In the genomic region with DNA sequence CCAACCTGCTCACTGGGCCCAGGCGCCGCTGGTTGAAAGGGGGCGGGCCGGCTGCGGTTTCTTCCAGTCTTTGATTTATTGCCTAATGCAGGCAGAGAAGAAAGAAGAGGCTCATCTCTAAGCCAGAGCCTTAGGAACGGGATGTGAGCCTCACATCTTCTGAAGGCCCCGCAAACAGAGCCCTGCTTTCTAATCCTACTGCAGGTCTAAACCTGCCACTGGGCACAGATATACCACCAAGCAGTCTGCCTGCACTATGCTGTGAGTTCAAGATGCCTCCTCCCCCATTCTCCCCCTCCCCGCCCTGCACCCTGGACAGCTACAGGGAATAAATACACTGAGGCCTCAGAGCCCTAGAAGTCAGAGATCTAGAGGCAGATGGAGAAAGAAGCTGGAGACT, we compare ENCODE assay signal across 30 mouse cellular contexts. TPM values are rescaled to one million over a fixed set of nuclear protein-coding genes. Genes with fewer than 3 reads are reported as not detected.
DNase-seq lines count a peak whose midpoint lies in the region; ATAC-seq and TF ChIP-seq lines count a peak whose summit lies in the region.
"Had no signal": no experiment of that assay in that cellular context is flagged by ENCODE, and none has a peak within 500 bp of the region (broad histone marks: within the 10 kb centered on the region; RNA-seq: fewer than 3 reads in every experiment).

No protein-coding gene starts in this region.

- H3K4me1 ChIP-seq in kidney, postnatal 0 days (replicated peaks; ENCODE audit: insufficient read depth, low read length) = no peaks in the 10 kb centered on the region
- no peaks in the 10 kb centered on the region for H3K4me1 ChIP-seq in kidney, adult 2 months (ENCODE audit: control insufficient read depth, insufficient read depth, low read length)
- H3K4me1 ChIP-seq in neural tube, embryonic 13.5 days (replicated peaks) = peaks cover 8% of the 10 kb centered on the region; the same call in 1 of the 2 replicates
- no peaks in the 10 kb centered on the region for H3K4me1 ChIP-seq in embryonic facial prominence, embryonic 14.5 days (ENCODE audit: control insufficient read depth, insufficient read depth, low read length)
- H3K4me1 ChIP-seq: embryonic facial prominence, embryonic 15.5 days; heart, embryonic 12.5 days; heart, embryonic 15.5 days; hindbrain, embryonic 10.5 days; hindbrain, embryonic 13.5 days; intestine, embryonic 15.5 days had no signal

- whole genome bisulfite sequencing in kidney, postnatal 0 days = 19% methylated on average over 8 of the region's 8 CpGs
- 44% methylated on average over 8 of the region's 8 CpGs for WGBS in kidney, adult 2 months
- 22% methylated on average over 8 of the region's 8 CpGs for WGBS in neural tube, embryonic 13.5 days
- 68% methylated on average over 8 of the region's 8 CpGs for WGBS in embryonic facial prominence, embryonic 14.5 days

- H3K27ac ChIP-seq in kidney, postnatal 0 days = no peak overlapping the region
- H3K27ac ChIP-seq in kidney, adult 2 months (ENCODE audit: insufficient read depth, low read depth, low read length) = no peak overlapping the region
- H3K27ac ChIP-seq in neural tube, embryonic 13.5 days (replicated peaks) = no peak overlapping the region
- no peak overlapping the region for H3K27ac ChIP-seq in embryonic facial prominence, embryonic 14.5 days (replicated peaks; ENCODE audit: low read depth, low read length)
- H3K27ac ChIP-seq: embryonic facial prominence, embryonic 15.5 days; gastrocnemius, adult 2 months; heart, embryonic 15.5 days; hindbrain, embryonic 10.5 days; hindbrain, embryonic 13.5 days; intestine, embryonic 15.5 days had no signal

- TF ChIP-seq CTCF in kidney, postnatal 0 days (IDR thresholded peaks at IDR 0.05; ENCODE audit: low read depth) = no peak
- no peak for TF ChIP-seq CTCF in kidney, adult 2 months (conservative IDR thresholded peaks at IDR 0.05; ENCODE audit: insufficient read depth, insufficient read length, low read depth, low read length)

- TF ChIP-seq POLR2A in kidney, adult 2 months (IDR thresholded peaks at IDR 0.05; ENCODE audit: low read depth, low read length) = no peak

- DNase-seq in adrenal gland, postnatal 36 days = peak; percentile 10 to 17
- no peak for DNase-seq in adrenal gland, adult 18-20 months (ENCODE audit: low spot score in 2 of 2)
- peak; percentile 38 for DNase-seq in kidney, postnatal 0 days (ENCODE audit: low spot score)
- DNase-seq in kidney, adult 2 months = no peak
- no peak for DNase-seq in neural tube, embryonic 10.5 days (ENCODE audit: extremely low spot score, low spot score)
- DNase-seq in embryonic facial prominence, embryonic 14.5 days (ENCODE audit: low spot score) = peak; percentile 41
- DNase-seq: adrenal gland, adult 8-10 months; B cell, adult 2 months; cerebellum, adult 11 months; cerebellum, adult 2 months; cerebellum, adult 9-11 months; cerebellum, postnatal 25 days; forebrain, postnatal 0 days; gastrocnemius, adult 2 months; gastrocnemius, postnatal 14 days; heart, adult 18-20 months; heart, postnatal 10 days; heart, postnatal 36 days had no signal

- no peak for ATAC-seq in kidney, postnatal 0 days (replicated peaks; ENCODE audit: low FRiP score, low read depth)
- ATAC-seq in neural tube, embryonic 13.5 days (ENCODE audit: low read depth) = peak; percentile 15; the same call in 1 of the 2 replicates
- peak; percentile 63; the same call in 1 of the 2 replicates for ATAC-seq in embryonic facial prominence, embryonic 14.5 days (ENCODE audit: low read depth)
- no peak for ATAC-seq in megakaryocyte, adult 5-6 weeks (ENCODE audit: poor library complexity, severe bottlenecking)
- ATAC-seq: forebrain, embryonic 14.5 days; forebrain, postnatal 0 days; hindbrain, embryonic 16.5 days; intestine, embryonic 15.5 days; Patski had no signal

- H3K36me3 ChIP-seq in kidney, postnatal 0 days (ENCODE audit: insufficient read depth, low read length) = no peaks in the 10 kb centered on the region
- H3K36me3 ChIP-seq in kidney, adult 2 months (ENCODE audit: control insufficient read depth, insufficient read depth, low read length) = no peaks in the 10 kb centered on the region
- no peaks in the 10 kb centered on the region for H3K36me3 ChIP-seq in neural tube, embryonic 13.5 days
- no peaks in the 10 kb centered on the region for H3K36me3 ChIP-seq in embryonic facial prominence, embryonic 14.5 days (ENCODE audit: control insufficient read depth, insufficient read depth, low read length)
- H3K36me3 ChIP-seq: embryonic facial prominence, embryonic 15.5 days; G1E; heart, embryonic 12.5 days; heart, embryonic 15.5 days; hindbrain, embryonic 10.5 days; hindbrain, embryonic 13.5 days; intestine, embryonic 15.5 days had no signal

- H3K4me3 ChIP-seq in kidney, postnatal 0 days (replicated peaks; ENCODE audit: low read depth, low read length) = no peak overlapping the region
- no peak overlapping the region for H3K4me3 ChIP-seq in kidney, adult 2 months (ENCODE audit: insufficient read depth, low read depth, low read length)
- no peak overlapping the region for H3K4me3 ChIP-seq in neural tube, embryonic 13.5 days
- no peak overlapping the region for H3K4me3 ChIP-seq in embryonic facial prominence, embryonic 14.5 days (ENCODE audit: low read depth, low read length)
- H3K4me3 ChIP-seq: embryonic facial prominence, embryonic 15.5 days; gastrocnemius, adult 2 months; heart, embryonic 12.5 days; heart, embryonic 15.5 days; hindbrain, embryonic 10.5 days; hindbrain, embryonic 13.5 days; intestine, embryonic 15.5 days had no signal

- H3K9me3 ChIP-seq in kidney, postnatal 0 days (replicated peaks; ENCODE audit: low read length) = no peaks in the 10 kb centered on the region; the same call in 1 of the 2 replicates
- H3K9me3 ChIP-seq in neural tube, embryonic 13.5 days = 0 out of 2 replicates have a peak, but pooled peaks cover 4% of the 10 kb centered on the region
- H3K9me3 ChIP-seq in embryonic facial prominence, embryonic 14.5 days (ENCODE audit: control insufficient read depth, low read length) = no peaks in the 10 kb centered on the region
- H3K9me3 ChIP-seq: embryonic facial prominence, embryonic 15.5 days; G1E; heart, embryonic 15.5 days; hindbrain, embryonic 10.5 days; hindbrain, embryonic 13.5 days; intestine, embryonic 15.5 days had no signal

- no peak overlapping the region for H3K9ac ChIP-seq in kidney, postnatal 0 days (ENCODE audit: low read depth, low read length)
- H3K9ac ChIP-seq in neural tube, embryonic 13.5 days = no peak overlapping the region
- no peak overlapping the region for H3K9ac ChIP-seq in embryonic facial prominence, embryonic 14.5 days (ENCODE audit: low read depth, low read length)
- H3K9ac ChIP-seq: embryonic facial prominence, embryonic 15.5 days; forebrain, postnatal 0 days; heart, embryonic 12.5 days; heart, embryonic 15.5 days; hindbrain, embryonic 13.5 days; intestine, embryonic 15.5 days had no signal

- H3K4me2 ChIP-seq in kidney, postnatal 0 days (ENCODE audit: low read length) = no peak overlapping the region
- H3K4me2 ChIP-seq in neural tube, embryonic 13.5 days = no peak overlapping the region
- no peak overlapping the region for H3K4me2 ChIP-seq in embryonic facial prominence, embryonic 14.5 days (ENCODE audit: low read depth, low read length)
- H3K4me2 ChIP-seq: embryonic facial prominence, embryonic 15.5 days; heart, embryonic 12.5 days; heart, embryonic 15.5 days; hindbrain, embryonic 13.5 days; intestine, embryonic 15.5 days had no signal

- no peaks in the 10 kb centered on the region for H3K27me3 ChIP-seq in kidney, postnatal 0 days (ENCODE audit: insufficient read depth, low read length)
- no peaks in the 10 kb centered on the region for H3K27me3 ChIP-seq in kidney, adult 2 months (replicated peaks; ENCODE audit: control insufficient read depth, insufficient read depth, low read length)
- H3K27me3 ChIP-seq in neural tube, embryonic 13.5 days = no peaks in the 10 kb centered on the region
- H3K27me3 ChIP-seq in embryonic facial prominence, embryonic 14.5 days (replicated peaks; ENCODE audit: control insufficient read depth, insufficient read depth, low read length) = no peaks in the 10 kb centered on the region
- H3K27me3 ChIP-seq: embryonic facial prominence, embryonic 15.5 days; hindbrain, embryonic 13.5 days; intestine, embryonic 15.5 days; Patski had no signal

RNA-seq across cellular contexts. Expression of a gene that starts 35.2 kb away (rescaled TPM):
- total RNA-seq in adrenal gland, postnatal 36 days (2021) = 1 to 10 TPM; 1.2 to 2.2 TPM
- total RNA-seq in adrenal gland, adult 18-20 months (2021) = 1 to 10 TPM; 2.1 to 5.2 TPM
- 0.83 and 0.88 TPM in 2 replicates for polyA plus RNA-seq in kidney, postnatal 0 days (2015; fragmentation: Nextera tagmentation; extraction: Ambion mirVana)
- polyA plus RNA-seq in kidney, adult 2 months (2012; rRNA removed) = 0.42 and 0.75 TPM in 2 replicates
- polyA plus RNA-seq in neural tube, embryonic 13.5 days (2015; fragmentation: Nextera tagmentation; extraction: Ambion mirVana) = 1.4 and 2.0 TPM in 2 replicates
- polyA plus RNA-seq in embryonic facial prominence, embryonic 14.5 days (2014; fragmentation: Nextera tagmentation; extraction: Ambion mirVana) = 7.0 and 7.5 TPM in 2 replicates
- not detected in 2 replicates for total RNA-seq in megakaryocyte, adult 5-6 weeks (2015)
- total RNA-seq in megakaryocyte, adult 5-6 weeks (2017) = not detected in 2 replicates

Comparison
In these comparisons a context has a peak if more than half of its experiments do, and no peak if none do; other contexts are left out.
1. DNase-seq: peak in adrenal gland, postnatal 36 days (2 of 2), kidney, postnatal 0 days (single experiment) and embryonic facial prominence, embryonic 14.5 days (single experiment); none in adrenal gland, adult 18-20 months (0 of 2), kidney, adult 2 months (single experiment) and neural tube, embryonic 10.5 days (single experiment).
2. ATAC-seq: peak in neural tube, embryonic 13.5 days (single experiment) and embryonic facial prominence, embryonic 14.5 days (single experiment); none in kidney, postnatal 0 days (single experiment) and megakaryocyte, adult 5-6 weeks (single experiment).